ENCODE assay signal across 21 mouse cellular contexts in genomic region chr13:16636251-16636650, GRCm38 (mm10).
DNase-seq lines count a peak whose midpoint lies in the region; ATAC-seq and TF ChIP-seq lines count a peak whose summit lies in the region.
"Had no signal": no experiment of that assay in that cellular context is flagged by ENCODE, and none has a peak within 500 bp of the region (broad histone marks: within the 10 kb centered on the region; RNA-seq: fewer than 3 reads in every experiment).

No protein-coding gene starts in this region.

- 60% methylated on average over 2 of the region's 2 CpGs for WGBS in kidney, adult 2 months
- 68% methylated on average over 2 of the region's 2 CpGs for WGBS in kidney, embryonic 16.5 days
- WGBS in liver, adult 2 months = 54% methylated on average over 2 of the region's 2 CpGs
- 69% methylated on average over 2 of the region's 2 CpGs for WGBS in liver, embryonic 11.5 days

- ATAC-seq in kidney, embryonic 16.5 days (ENCODE audit: low FRiP score, low TSS enrichment) = no peak
- ATAC-seq in liver, embryonic 11.5 days (replicated peaks; ENCODE audit: low FRiP score) = no peak
- ATAC-seq: activated CD4-positive, CD25-positive, alpha-beta regulatory T cell, adult 4 months; CD4-positive, CD25-positive, alpha-beta regulatory T cell, adult 4 months; Patski had no signal

- H3K27me3 ChIP-seq in kidney, adult 2 months (replicated peaks; ENCODE audit: control insufficient read depth, insufficient read depth, low read length) = no peaks in the 10 kb centered on the region
- no peaks in the 10 kb centered on the region for H3K27me3 ChIP-seq in kidney, embryonic 16.5 days (ENCODE audit: insufficient read depth, low read length)
- H3K27me3 ChIP-seq in liver, adult 2 months (ENCODE audit: control insufficient read depth, insufficient read depth, low read length) = no peaks in the 10 kb centered on the region
- no peaks in the 10 kb centered on the region for H3K27me3 ChIP-seq in liver, embryonic 11.5 days (replicated peaks; ENCODE audit: control insufficient read depth, insufficient read depth, low read length)
- H3K27me3 ChIP-seq: CH12.LX, Patski had no signal

- no peak for TF ChIP-seq POLR2A in kidney, adult 2 months (IDR thresholded peaks at IDR 0.05; ENCODE audit: low read depth, low read length)
- TF ChIP-seq POLR2A in liver, adult 2 months (IDR thresholded peaks at IDR 0.05; ENCODE audit: extremely low read depth, insufficient read depth, low read length) = no peak

- no peaks in the 10 kb centered on the region for H3K9me3 ChIP-seq in kidney, embryonic 16.5 days (ENCODE audit: low read length)
- H3K9me3 ChIP-seq in liver, embryonic 11.5 days (ENCODE audit: control insufficient read depth, low read length) = no peaks in the 10 kb centered on the region
- H3K9me3 ChIP-seq: G1E had no signal

- H3K9ac ChIP-seq in kidney, embryonic 16.5 days (replicated peaks; ENCODE audit: low read length) = no peak overlapping the region
- H3K9ac ChIP-seq in liver, adult 2 months (ENCODE audit: low read depth, low read length) = no peak overlapping the region
- H3K9ac ChIP-seq in liver, embryonic 11.5 days (ENCODE audit: low read depth, low read length) = no peak overlapping the region

- H3K36me3 ChIP-seq in kidney, adult 2 months (ENCODE audit: control insufficient read depth, insufficient read depth, low read length) = no peaks in the 10 kb centered on the region
- H3K36me3 ChIP-seq in kidney, embryonic 16.5 days (ENCODE audit: insufficient read depth, low read length) = no peaks in the 10 kb centered on the region
- H3K36me3 ChIP-seq in liver, adult 2 months (ENCODE audit: control insufficient read depth, insufficient read depth, low read length) = no peaks in the 10 kb centered on the region
- no peaks in the 10 kb centered on the region for H3K36me3 ChIP-seq in liver, embryonic 11.5 days (ENCODE audit: control insufficient read depth, insufficient read depth, low read length)
- H3K36me3 ChIP-seq: G1E had no signal

- H3K4me1 ChIP-seq in kidney, adult 2 months (ENCODE audit: control insufficient read depth, insufficient read depth, low read length) = no peaks in the 10 kb centered on the region
- H3K4me1 ChIP-seq in kidney, embryonic 16.5 days (ENCODE audit: insufficient read depth, low read length) = no peaks in the 10 kb centered on the region
- H3K4me1 ChIP-seq in liver, adult 2 months (ENCODE audit: control insufficient read depth, insufficient read depth, low read length) = peaks cover 11% of the 10 kb centered on the region
- H3K4me1 ChIP-seq in liver, embryonic 11.5 days (replicated peaks; ENCODE audit: control insufficient read depth, insufficient read depth, low read length) = no peaks in the 10 kb centered on the region

- TF ChIP-seq CTCF in kidney, adult 2 months (conservative IDR thresholded peaks at IDR 0.05; ENCODE audit: insufficient read depth, insufficient read length, low read depth, low read length) = no peak
- no peak for TF ChIP-seq CTCF in liver, adult 2 months (IDR thresholded peaks at IDR 0.05; ENCODE audit: low read depth, low read length)

- H3K27ac ChIP-seq in kidney, adult 2 months (ENCODE audit: insufficient read depth, low read depth, low read length) = no peak overlapping the region
- H3K27ac ChIP-seq in kidney, embryonic 16.5 days (ENCODE audit: low read length) = no peak overlapping the region
- no peak overlapping the region for H3K27ac ChIP-seq in liver, adult 2 months (replicated peaks; ENCODE audit: insufficient read depth, low read depth, low read length)
- no peak overlapping the region for H3K27ac ChIP-seq in liver, embryonic 11.5 days (ENCODE audit: low read depth, low read length)

- DNase-seq in kidney, adult 2 months = peak; percentile 64
- DNase-seq in kidney, postnatal 14 days = no peak
- DNase-seq in kidney, adult 9 months = peak; percentile 21
- peak; percentile 30 for DNase-seq in liver, adult 2 months (ENCODE audit: extremely low read depth, low read depth, low spot score)
- DNase-seq in liver, embryonic 11.5 days (ENCODE audit: low spot score) = no peak
- DNase-seq: adrenal gland, adult 2 months; adrenal gland, adult 8-10 months; adrenal gland, postnatal 10 days; adrenal gland, postnatal 14 days; adrenal gland, postnatal 25 days; adrenal gland, postnatal 36 days; B cell, adult 2 months; cerebellum, adult 11 months; cerebellum, adult 11-12 months; cerebellum, adult 18-20 months had no signal

- no peak overlapping the region for H3K4me2 ChIP-seq in kidney, embryonic 16.5 days (replicated peaks; ENCODE audit: low read depth, low read length)
- no peak overlapping the region for H3K4me2 ChIP-seq in liver, embryonic 11.5 days

- H3K79me2 ChIP-seq in liver, adult 2 months (ENCODE audit: control insufficient read depth, insufficient read depth, low read length) = no peaks in the 10 kb centered on the region

- no peak overlapping the region for H3K4me3 ChIP-seq in kidney, adult 2 months (ENCODE audit: insufficient read depth, low read depth, low read length)
- H3K4me3 ChIP-seq in kidney, embryonic 16.5 days (ENCODE audit: low read length) = no peak overlapping the region
- no peak overlapping the region for H3K4me3 ChIP-seq in liver, adult 2 months (ENCODE audit: insufficient read depth, low read depth, low read length)
- H3K4me3 ChIP-seq in liver, embryonic 11.5 days (ENCODE audit: low read depth, low read length) = no peak overlapping the region

Comparison
In these comparisons a context has a peak if more than half of its experiments do, and no peak if none do; other contexts are left out.
1. DNase-seq: peak in kidney, adult 2 months (single experiment), kidney, adult 9 months (single experiment) and liver, adult 2 months (single experiment); none in kidney, postnatal 14 days (single experiment) and liver, embryonic 11.5 days (single experiment).